9 mouse cellular contexts compared by ENCODE assay signal in the genomic region with DNA sequence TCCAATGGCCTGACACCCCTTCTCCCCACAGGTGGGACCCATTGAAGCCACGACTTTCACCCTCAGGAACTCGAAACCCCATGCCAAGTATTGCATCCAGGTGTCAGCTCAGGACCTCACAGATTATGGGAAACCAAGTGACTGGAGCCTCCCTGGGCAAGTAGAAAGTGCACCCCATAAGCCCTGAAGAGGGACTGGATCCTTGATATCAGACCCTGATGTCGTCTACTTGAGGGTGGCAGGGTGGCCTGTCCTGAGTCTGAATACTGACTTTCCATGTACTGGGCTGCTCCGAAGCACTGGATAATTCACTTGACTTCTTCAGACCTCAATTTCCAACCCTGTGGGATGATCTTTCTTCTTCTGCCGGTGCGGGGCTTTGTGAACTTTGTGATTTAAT. TPM values are rescaled to one million over a fixed set of nuclear protein-coding genes. Genes with fewer than 3 reads are reported as not detected.
DNase-seq lines count a peak whose midpoint lies in the region; ATAC-seq and TF ChIP-seq lines count a peak whose summit lies in the region.
"Had no signal": no experiment of that assay in that cellular context is flagged by ENCODE, and none has a peak within 500 bp of the region (broad histone marks: within the 10 kb centered on the region; RNA-seq: fewer than 3 reads in every experiment).

No protein-coding gene starts in this region.

- H3K36me3 ChIP-seq in kidney, adult 2 months (ENCODE audit: control insufficient read depth, insufficient read depth, low read length): no peaks in the 10 kb centered on the region
- peaks cover 12% of the 10 kb centered on the region for H3K36me3 ChIP-seq in hindbrain, embryonic 10.5 days
- H3K36me3 ChIP-seq in liver, postnatal 0 days (replicated peaks; ENCODE audit: insufficient read depth, low read length): peaks cover 7% of the 10 kb centered on the region; the same call in 1 of the 2 replicates

- TF ChIP-seq POLR2A in kidney, adult 2 months (IDR thresholded peaks at IDR 0.05; ENCODE audit: low read depth, low read length): no peak
- TF ChIP-seq POLR2A in cortical plate, adult 2 months (IDR thresholded peaks at IDR 0.05; ENCODE audit: extremely low read depth, insufficient read depth, low read length): no peak

- no peak overlapping the region for H3K27ac ChIP-seq in kidney, adult 2 months (ENCODE audit: insufficient read depth, low read depth, low read length)
- no peak overlapping the region for H3K27ac ChIP-seq in cortical plate, adult 2 months (ENCODE audit: insufficient read depth, low read length)
- no peak overlapping the region for H3K27ac ChIP-seq in hindbrain, embryonic 10.5 days
- no peak overlapping the region for H3K27ac ChIP-seq in liver, postnatal 0 days (ENCODE audit: low read depth)

- DNase-seq in kidney, adult 2 months: no peak
- no peak for DNase-seq in kidney, adult 8-10 months
- DNase-seq in hindbrain, embryonic 10.5 days (ENCODE audit: low spot score): no peak
- DNase-seq in liver, postnatal 0 days: no peak
- no peak for DNase-seq in spleen, adult 12 weeks (ENCODE audit: low spot score)
- DNase-seq in testis, postnatal 10 days (ENCODE audit: low spot score): no peak

- 42% methylated on average over 6 of the region's 6 CpGs for WGBS in kidney, adult 2 months
- WGBS in hindbrain, embryonic 10.5 days: 30% methylated on average over 6 of the region's 6 CpGs
- 57% methylated on average over 6 of the region's 6 CpGs for WGBS in liver, postnatal 0 days (ENCODE audit: insufficient replicate concordance)

- no peak overlapping the region for H3K9ac ChIP-seq in liver, postnatal 0 days (replicated peaks)

- no peak for TF ChIP-seq EP300 in liver, postnatal 0 days (IDR thresholded peaks at IDR 0.05; ENCODE audit: low read depth)

- peak overlapping the region; percentile 64 for H3K4me2 ChIP-seq in liver, postnatal 0 days (ENCODE audit: low read depth, low read length)

- peaks cover 10% of the 10 kb centered on the region; the same call in 1 of the 2 replicates for H3K4me1 ChIP-seq in kidney, adult 2 months (ENCODE audit: control insufficient read depth, insufficient read depth, low read length)
- H3K4me1 ChIP-seq in cortical plate, adult 2 months (ENCODE audit: control insufficient read depth, insufficient read depth, low read length): peaks cover 2% of the 10 kb centered on the region
- H3K4me1 ChIP-seq in hindbrain, embryonic 10.5 days (replicated peaks): peaks cover 39% of the 10 kb centered on the region
- H3K4me1 ChIP-seq in liver, postnatal 0 days (ENCODE audit: insufficient read depth): peaks cover 23% of the 10 kb centered on the region

- no peaks in the 10 kb centered on the region for H3K27me3 ChIP-seq in kidney, adult 2 months (replicated peaks; ENCODE audit: control insufficient read depth, insufficient read depth, low read length)
- H3K27me3 ChIP-seq in hindbrain, embryonic 10.5 days (ENCODE audit: insufficient read depth, poor library complexity, severe bottlenecking): peaks cover 14% of the 10 kb centered on the region
- no peaks in the 10 kb centered on the region for H3K27me3 ChIP-seq in liver, postnatal 0 days (ENCODE audit: insufficient read depth, low read length)

- peak overlapping the region; percentile 62 for H3K4me3 ChIP-seq in kidney, adult 2 months (ENCODE audit: insufficient read depth, low read depth, low read length)
- H3K4me3 ChIP-seq in cortical plate, adult 2 months (ENCODE audit: insufficient read depth, low read length): peak overlapping the region; percentile 44
- H3K4me3 ChIP-seq in hindbrain, embryonic 10.5 days: peak overlapping the region; percentile 57
- H3K4me3 ChIP-seq in liver, postnatal 0 days (ENCODE audit: low read depth, low read length): no peak overlapping the region

- no peak for TF ChIP-seq CTCF in kidney, adult 2 months (conservative IDR thresholded peaks at IDR 0.05; ENCODE audit: insufficient read depth, insufficient read length, low read depth, low read length)
- TF ChIP-seq CTCF in cortical plate, adult 2 months (IDR thresholded peaks at IDR 0.05; ENCODE audit: extremely low read depth, insufficient read depth, low read length): no peak
- no peak for TF ChIP-seq CTCF in liver, postnatal 0 days (IDR thresholded peaks at IDR 0.05; ENCODE audit: low read depth)

- H3K9me3 ChIP-seq in hindbrain, embryonic 10.5 days: no peaks in the 10 kb centered on the region
- H3K9me3 ChIP-seq in liver, postnatal 0 days (ENCODE audit: low read length): no peaks in the 10 kb centered on the region

- ATAC-seq in liver, postnatal 0 days: no peak
- ATAC-seq in inflammation-experienced regulatory T-cells, adult 6 months: no peak
- ATAC-seq: Patski had no signal

RNA-seq across cellular contexts. Expression of a gene that starts 2.3 kb away (rescaled TPM):
- 7.2 and 7.7 TPM in 2 replicates for polyA plus RNA-seq in kidney, adult 2 months (2012; rRNA removed)
- 9.1 and 11.0 TPM in 2 replicates for polyA plus RNA-seq in cortical plate, adult 2 months (2012; rRNA removed)
- 28.5 and 31.3 TPM in 2 replicates for polyA plus RNA-seq in hindbrain, embryonic 10.5 days (2016; fragmentation: Nextera tagmentation; extraction: Ambion mirVana)
- polyA plus RNA-seq in liver, postnatal 0 days (2015; fragmentation: Nextera tagmentation; extraction: Ambion mirVana): 6.3 and 7.1 TPM in 2 replicates
- 10 to 100 TPM; 25.6 to 36.5 (median 33.0) TPM for polyA plus RNA-seq in inflammation-experienced regulatory T-cells, adult 6 months (2017; shearing (Covaris generic))

RNA-seq across cellular contexts. Expression of a gene that starts 4.2 kb away (rescaled TPM):
- 3.1 and 3.5 TPM in 2 replicates for polyA plus RNA-seq in kidney, adult 2 months (2012; rRNA removed)
- 2.1 and 2.3 TPM in 2 replicates for polyA plus RNA-seq in cortical plate, adult 2 months (2012; rRNA removed)
- 1.9 and 2.8 TPM in 2 replicates for polyA plus RNA-seq in hindbrain, embryonic 10.5 days (2016; fragmentation: Nextera tagmentation; extraction: Ambion mirVana)
- polyA plus RNA-seq in liver, postnatal 0 days (2015; fragmentation: Nextera tagmentation; extraction: Ambion mirVana): 10.0 and 10.5 TPM in 2 replicates
- polyA plus RNA-seq in inflammation-experienced regulatory T-cells, adult 6 months (2017; shearing (Covaris generic)): 10 to 100 TPM; 50.3 to 70.8 (median 50.4) TPM
- polyA plus RNA-seq: Patski had no signal

RNA-seq across cellular contexts. Expression of a gene that starts 7.3 kb away (rescaled TPM):
- 0.46 and 0.69 TPM in 2 replicates for polyA plus RNA-seq in kidney, adult 2 months (2012; rRNA removed)
- polyA plus RNA-seq in cortical plate, adult 2 months (2012; rRNA removed): 2.5 and 3.2 TPM in 2 replicates
- polyA plus RNA-seq in hindbrain, embryonic 10.5 days (2016; fragmentation: Nextera tagmentation; extraction: Ambion mirVana): 4.6 and 5.6 TPM in 2 replicates
- 3.8 and 4.4 TPM in 2 replicates for polyA plus RNA-seq in liver, postnatal 0 days (2015; fragmentation: Nextera tagmentation; extraction: Ambion mirVana)
- 10 to 100 TPM in 2 of 3 experiments, 1 to 10 TPM in 1; 8.1 to 20.3 (median 17.7) TPM for polyA plus RNA-seq in inflammation-experienced regulatory T-cells, adult 6 months (2017; shearing (Covaris generic))

RNA-seq across cellular contexts. Expression of a gene that starts 13.7 kb away (rescaled TPM):
- polyA plus RNA-seq in kidney, adult 2 months (2012; rRNA removed): 22.4 and 31.3 TPM in 2 replicates
- polyA plus RNA-seq in cortical plate, adult 2 months (2012; rRNA removed): 74.8 and 83.5 TPM in 2 replicates
- polyA plus RNA-seq in hindbrain, embryonic 10.5 days (2016; fragmentation: Nextera tagmentation; extraction: Ambion mirVana): 52.0 and 105 TPM in 2 replicates
- polyA plus RNA-seq in liver, postnatal 0 days (2015; fragmentation: Nextera tagmentation; extraction: Ambion mirVana): 0.26 and 0.34 TPM in 2 replicates
- under 1 TPM in 1 of 3 experiments, not detected in 2; 0.40 TPM for polyA plus RNA-seq in inflammation-experienced regulatory T-cells, adult 6 months (2017; shearing (Covaris generic))
- polyA plus RNA-seq: Patski had no signal

RNA-seq across cellular contexts. Expression of a gene that starts 29.7 kb away (rescaled TPM):
- polyA plus RNA-seq in kidney, adult 2 months (2012; rRNA removed): 0.36 and 0.48 TPM in 2 replicates
- 76.7 and 91.0 TPM in 2 replicates for polyA plus RNA-seq in cortical plate, adult 2 months (2012; rRNA removed)
- polyA plus RNA-seq in hindbrain, embryonic 10.5 days (2016; fragmentation: Nextera tagmentation; extraction: Ambion mirVana): 67.6 and 99.5 TPM in 2 replicates
- polyA plus RNA-seq in liver, postnatal 0 days (2015; fragmentation: Nextera tagmentation; extraction: Ambion mirVana): not detected in 2 replicates
- polyA plus RNA-seq in inflammation-experienced regulatory T-cells, adult 6 months (2017; shearing (Covaris generic)): under 1 TPM in 1 of 3 experiments, not detected in 2; 0.98 TPM
